Mouse (Mus musculus) forebrain, embryonic 10.5 days (tissue): ENCODE data around the gene Cnnm4. TPM values are rescaled to one million over a fixed set of nuclear protein-coding genes. Genes with fewer than 3 reads are reported as not detected.

ENCODE experiments used
- DNase-seq: peaks from one replicate; pipeline ENCODE4 v3.0.0-alpha.2; 2017; ENCODE audit warnings: low spot score; ENCODE audit errors: extremely low spot score
- H3K27ac ChIP-seq: fragments of 300-500 bp; sonication (generic); 2 replicates; pipeline ENCODE4 v1.5.1; 2016; ENCODE audit warnings: mild to moderate bottlenecking
- H3K27me3 ChIP-seq: fragments of 300-500 bp; sonication (generic); 2 replicates; pipeline ENCODE4 v1.6.1; 2016; ENCODE audit warnings: mild to moderate bottlenecking; ENCODE audit not compliant: poor library complexity, severe bottlenecking
- H3K36me3 ChIP-seq: fragments of 300-500 bp; sonication (generic); replicated peaks from 2 replicates; pipeline ENCODE4 v1.6.1; 2016; ENCODE audit warnings: mild to moderate bottlenecking, moderate library complexity
- H3K4me1 ChIP-seq: fragments of 300-500 bp; sonication (generic); 2 replicates; pipeline ENCODE4 v1.6.1; 2016
- H3K4me3 ChIP-seq: fragments of 300-500 bp; sonication (generic); 2 replicates; pipeline ENCODE4 v1.5.1; 2016; ENCODE audit warnings: mild to moderate bottlenecking, moderate library complexity
- H3K9me3 ChIP-seq: fragments of 300-500 bp; sonication (generic); 2 replicates; pipeline ENCODE4 v1.6.1; 2016; ENCODE audit warnings: mild to moderate bottlenecking, moderate library complexity
- WGBS: fragments of 180-500 bp; shearing (Covaris S2); methylation state at CpG from one replicate; pipeline ENCODE4 v1.1.7; 2016; 5-methylcytosine and 5-hydroxymethylcytosine counted together
- polyA plus RNA-seq: library from polyadenylated mRNA; unstranded; fragments of >200 nt; fragmentation: Nextera tagmentation; extraction: Ambion mirVana; gene quantifications from 2 replicates; pipeline ENCODE4 v1.2.1, GENCODE M21; 2016

Cnnm4 gene
- polyA plus RNA-seq, 1 experiment from 2014 or later, result 14.5 TPM

- no peak for DNase-seq
- H3K4me3 ChIP-seq, result no peak overlapping the region
- no peaks in the 10 kb centered on the region for H3K9me3 ChIP-seq
- H3K27me3 ChIP-seq, result no peaks in the 10 kb centered on the region
- H3K36me3 ChIP-seq, result peaks cover 52% of the 10 kb centered on the region
- 92% methylated on average over 12 of the region's 12 CpGs for WGBS
- no peak overlapping the region for H3K27ac ChIP-seq
- peaks cover 12% of the 10 kb centered on the region for H3K4me1 ChIP-seq
These were observed 69.4 kb downstream of the Cnnm4 start for GRCm38 (mm10) chr1:36540807-36541206.

GRCm38 (mm10) chr1:36541844-36542243, 70.4 kb downstream of the Cnnm4 start:
- no peaks in the 10 kb centered on the region for H3K27me3 ChIP-seq
- DNase-seq, result no peak
- WGBS, result 96% methylated on average over 16 of the region's 16 CpGs
- no peak overlapping the region for H3K4me3 ChIP-seq
- H3K4me1 ChIP-seq, result peaks cover 19% of the 10 kb centered on the region
- H3K36me3 ChIP-seq, result peaks cover 48% of the 10 kb centered on the region
- no peaks in the 10 kb centered on the region for H3K9me3 ChIP-seq
- no peak overlapping the region for H3K27ac ChIP-seq

- no peak for DNase-seq
- no peaks in the 10 kb centered on the region for H3K9me3 ChIP-seq
- no peak overlapping the region for H3K27ac ChIP-seq
- 96% methylated on average over 9 of the region's 9 CpGs for WGBS
- no peaks in the 10 kb centered on the region for H3K27me3 ChIP-seq
- no peak overlapping the region for H3K4me3 ChIP-seq
- H3K36me3 ChIP-seq, result peaks cover 45% of the 10 kb centered on the region
- H3K4me1 ChIP-seq, result peaks cover 25% of the 10 kb centered on the region
These were observed 71.5 kb downstream of the Cnnm4 start for GRCm38 (mm10) chr1:36542925-36543324.

GRCm38 (mm10) chr1:36545382-36545781, 74.0 kb downstream of the Cnnm4 start:
- no peak overlapping the region for H3K4me3 ChIP-seq
- DNase-seq, result no peak
- H3K36me3 ChIP-seq, result peaks cover 47% of the 10 kb centered on the region
- no peaks in the 10 kb centered on the region for H3K27me3 ChIP-seq
- no peaks in the 10 kb centered on the region for H3K9me3 ChIP-seq
- peaks cover 46% of the 10 kb centered on the region for H3K4me1 ChIP-seq
- no peak overlapping the region for H3K27ac ChIP-seq
- WGBS, result 84% methylated on average over 2 of the region's 2 CpGs

GRCm38 (mm10) chr1:36545845-36546600, 74.6 kb downstream of the Cnnm4 start:
- WGBS, result 75% methylated on average over 19 of the region's 19 CpGs

GRCm38 (mm10) chr1:36546888-36547471, 75.6 kb downstream of the Cnnm4 start, which contains the start of gene Ankrd39:
TSS of gene Ankrd39 (minus strand) at chr1:36547445.
- no peaks in the 10 kb centered on the region for H3K27me3 ChIP-seq
- H3K4me1 ChIP-seq, result peaks cover 46% of the 10 kb centered on the region
- peak within 1 kb of the TSS; percentile 88 for H3K27ac ChIP-seq
- peaks cover 47% of the 10 kb centered on the region for H3K36me3 ChIP-seq
- peak; percentile 98 for DNase-seq
- under 1% methylated on average over 43 of the region's 43 CpGs for WGBS
- peak within 1 kb of the TSS; percentile 76 for H3K4me3 ChIP-seq
- H3K9me3 ChIP-seq, result no peaks in the 10 kb centered on the region

More at GRCm38 (mm10) chr1:36545845-36546600, 74.6 kb downstream of the Cnnm4 start:
- Histone ChIP-seq H3K27ac (0 out of 2 replicates have a peak overlapping the region, but pooled peaks have one; percentile 88), H3K27me3 (no peaks in the 10 kb centered on the region), H3K9me3 (no peaks in the 10 kb centered on the region), H3K36me3 (peaks cover 47% of the 10 kb centered on the region), H3K4me1 (peaks cover 46% of the 10 kb centered on the region), H3K4me3 (peak overlapping the region; percentile 76)
- DNase-seq, result no peak

- Histone ChIP-seq H3K9me3 (no peaks in the 10 kb centered on the region), H3K4me3 (no peak overlapping the region), H3K4me1 (peaks cover 46% of the 10 kb centered on the region), H3K27ac (peak overlapping the region; percentile 88; the same call in 1 of the 2 replicates), H3K27me3 (no peaks in the 10 kb centered on the region), H3K36me3 (peaks cover 52% of the 10 kb centered on the region)
- WGBS, result 56% methylated on average over 9 of the region's 9 CpGs
- no peak for DNase-seq
These were observed 76.7 kb downstream of the Cnnm4 start for GRCm38 (mm10) chr1:36547981-36548598.

GRCm38 (mm10) chr1:36548771-36549170, 77.4 kb downstream of the Cnnm4 start:
- DNase-seq, result no peak
- 67% methylated on average over 8 of the region's 8 CpGs for WGBS
- Histone ChIP-seq H3K4me1 (peaks cover 46% of the 10 kb centered on the region), H3K9me3 (no peaks in the 10 kb centered on the region), H3K27me3 (no peaks in the 10 kb centered on the region), H3K27ac (no peak overlapping the region), H3K4me3 (no peak overlapping the region), H3K36me3 (peaks cover 58% of the 10 kb centered on the region)

GRCm38 (mm10) chr1:36549491-36549890, 78.1 kb downstream of the Cnnm4 start:
- 90% methylated on average over 18 of the region's 18 CpGs for WGBS
- H3K27me3 ChIP-seq, result no peaks in the 10 kb centered on the region
- DNase-seq, result no peak
- peaks cover 66% of the 10 kb centered on the region for H3K36me3 ChIP-seq
- no peak overlapping the region for H3K27ac ChIP-seq
- H3K4me3 ChIP-seq, result no peak overlapping the region
- H3K9me3 ChIP-seq, result no peaks in the 10 kb centered on the region
- H3K4me1 ChIP-seq, result peaks cover 53% of the 10 kb centered on the region

- Histone ChIP-seq H3K4me1 (peaks cover 61% of the 10 kb centered on the region), H3K27ac (no peak overlapping the region), H3K4me3 (no peak overlapping the region), H3K27me3 (no peaks in the 10 kb centered on the region), H3K9me3 (no peaks in the 10 kb centered on the region), H3K36me3 (peaks cover 73% of the 10 kb centered on the region)
- no peak for DNase-seq
- 86% methylated on average over 20 of the region's 20 CpGs for WGBS
These were observed 78.8 kb downstream of the Cnnm4 start for GRCm38 (mm10) chr1:36550075-36550863.

- Histone ChIP-seq H3K4me3 (no peak overlapping the region), H3K27me3 (no peaks in the 10 kb centered on the region), H3K27ac (no peak overlapping the region), H3K36me3 (peaks cover 80% of the 10 kb centered on the region), H3K4me1 (peaks cover 55% of the 10 kb centered on the region), H3K9me3 (no peaks in the 10 kb centered on the region)
- WGBS, result 91% methylated on average over 17 of the region's 17 CpGs
- no peak for DNase-seq
These were observed 80.5 kb downstream of the Cnnm4 start for GRCm38 (mm10) chr1:36551904-36552303.

- peaks cover 80% of the 10 kb centered on the region for H3K36me3 ChIP-seq
These were observed 81.1 kb downstream of the Cnnm4 start for GRCm38 (mm10) chr1:36552506-36552905.

More at GRCm38 (mm10) chr1:36552506-36552905, 81.1 kb downstream of the Cnnm4 start:
- no peak for DNase-seq
- peaks cover 51% of the 10 kb centered on the region for H3K4me1 ChIP-seq
- no peak overlapping the region for H3K27ac ChIP-seq
- H3K4me3 ChIP-seq, result no peak overlapping the region
- H3K27me3 ChIP-seq, result no peaks in the 10 kb centered on the region
- WGBS, result 92% methylated on average over 16 of the region's 16 CpGs
- no peaks in the 10 kb centered on the region for H3K9me3 ChIP-seq
